Mouse (Mus musculus) activated CD4-positive, CD25-positive, alpha-beta regulatory T cell (primary cell): Measurements from ENCODE around the gene Snu13. TPM values are rescaled to one million over a fixed set of nuclear protein-coding genes. Genes with fewer than 3 reads are reported as not detected.

Experiments
- polyA plus RNA-seq, 2 experiments: library from polyadenylated mRNA; unstranded; fragments of 100-300 nt; shearing (Covaris generic); gene quantifications; one replicate each; pipeline ENCODE4 v1.2.1; 2017

Gene Snu13
- 100 to 1,000 TPM; 149 to 178 TPM for polyA plus RNA-seq

DNA sequence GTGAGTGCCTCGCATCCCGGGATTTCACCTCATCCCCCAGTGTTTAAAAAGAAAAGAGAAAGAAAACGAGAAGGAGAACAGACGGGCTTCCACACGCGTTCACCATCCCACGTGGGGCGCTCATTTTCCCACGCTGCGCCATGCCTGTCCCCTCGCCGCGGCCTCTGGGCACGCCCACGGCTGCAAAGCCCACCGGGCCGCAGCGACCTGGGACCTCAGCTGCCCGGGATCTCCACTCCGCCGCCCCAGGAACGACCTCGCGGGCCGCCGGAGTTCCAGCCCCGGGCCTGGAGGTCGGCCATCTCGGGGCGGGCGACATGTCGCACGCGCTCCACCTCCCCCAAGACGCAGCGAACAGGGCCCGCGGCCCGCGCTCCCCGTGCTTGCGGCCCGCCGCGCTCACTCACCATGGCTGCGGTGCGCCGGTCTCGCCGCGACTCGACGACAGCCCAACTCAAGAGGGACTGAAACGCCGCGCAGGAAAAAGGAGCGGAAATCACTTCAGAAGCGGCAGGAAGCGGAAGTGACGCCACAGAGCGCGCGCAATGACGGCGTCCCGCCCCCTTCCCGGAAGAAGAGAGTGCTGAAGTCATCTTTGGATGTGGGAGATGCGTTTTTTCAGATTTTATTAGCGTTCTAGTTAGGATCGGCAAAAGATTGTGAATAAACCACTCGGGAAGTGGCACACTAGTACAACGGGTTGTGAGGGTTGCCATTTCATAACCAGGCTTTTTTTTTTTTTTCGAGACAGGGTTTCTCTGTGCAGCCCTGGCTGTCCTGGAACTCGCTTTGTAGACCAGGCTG is at the start of gene Snu13:
Snu13 (minus strand) TSS at position 519 of the 804 bp plus-strand sequence.

DNA sequence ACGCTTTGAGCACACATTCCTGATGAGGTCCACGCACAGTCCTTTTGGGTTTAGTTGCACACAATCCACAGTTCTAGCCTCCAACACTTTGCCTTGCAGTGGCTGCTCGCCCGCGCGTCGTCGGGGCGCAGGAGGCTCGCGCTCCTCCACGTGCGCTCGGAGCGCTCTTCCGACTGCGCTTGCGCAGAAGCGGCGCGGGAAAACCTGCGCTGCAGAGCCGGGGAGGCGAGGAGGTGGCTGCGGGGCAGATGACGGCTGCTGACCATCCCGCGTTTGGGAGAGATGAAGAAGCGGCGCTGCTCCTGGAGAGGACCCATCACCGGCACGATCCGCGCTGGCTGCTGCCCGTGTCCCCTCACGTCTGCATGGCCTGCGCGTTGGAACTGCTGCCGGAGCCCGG is 22.5 kb upstream of the Snu13 start, which contains the start of gene Mei1:
Mei1 (plus strand) TSS at position 99 of the 400 bp plus-strand sequence.

DNA sequence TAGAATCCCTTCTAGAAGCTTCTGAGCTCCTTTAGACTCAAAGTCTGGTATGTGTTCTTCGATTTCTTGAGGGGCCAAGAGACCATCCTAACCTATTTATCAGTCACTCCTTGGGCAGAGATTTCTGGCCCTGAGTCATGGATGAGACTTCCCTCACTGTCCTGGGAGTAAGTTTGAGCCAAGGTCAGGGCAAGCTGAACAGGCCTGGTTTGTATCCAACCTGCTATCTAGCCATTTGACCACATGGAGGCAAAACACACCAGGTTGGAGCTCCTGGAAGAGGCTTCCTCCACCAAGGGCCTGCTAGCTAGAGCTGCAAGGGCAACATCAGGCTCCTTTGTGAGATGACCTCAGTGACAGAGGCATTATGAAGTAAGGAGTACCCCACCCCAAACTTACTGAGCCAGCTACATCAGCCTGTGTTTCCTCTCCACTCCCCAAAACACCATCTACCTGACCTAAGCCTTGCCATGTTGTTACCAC is 11.4 kb upstream of the Snu13 start, which contains the start of gene 4930407I10Rik:
4930407I10Rik (plus strand) TSS at position 433 of the 483 bp plus-strand sequence.

DNA sequence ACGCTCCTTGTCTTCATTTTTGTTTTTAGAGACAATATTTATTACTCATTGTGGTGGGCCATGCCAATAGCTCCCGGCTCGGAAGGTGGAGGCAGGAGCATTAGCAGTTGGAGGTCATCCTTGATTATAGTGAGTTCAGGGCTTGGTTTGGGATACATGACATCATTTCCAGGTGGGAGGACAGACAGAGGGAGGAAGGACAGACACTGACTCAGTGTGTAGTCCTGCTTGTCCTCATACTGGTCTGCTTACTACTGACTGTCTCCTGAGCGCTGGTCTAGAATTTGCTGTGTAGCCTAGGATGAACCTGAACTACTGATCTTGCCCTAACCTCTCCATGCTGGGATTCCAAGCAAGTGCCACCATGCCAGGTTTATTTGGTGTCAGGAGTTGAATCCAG is 13.6 kb downstream of the Snu13 start, which contains the start of gene Desi1:
Desi1 (minus strand) TSS at position 101 of the 400 bp plus-strand sequence.

Other genes starting within 250 kb of the Snu13 start
- 10 to 100 TPM; 19.1 to 22.6 TPM for gene Tef, start 245.2 kb downstream of the Snu13 start, polyA plus RNA-seq
- gene Tob2, start 188.8 kb downstream of the Snu13 start, polyA plus RNA-seq = 10 to 100 TPM; 33.5 to 63.3 TPM
- 100 to 1,000 TPM; 102 to 126 TPM for gene Phf5a, start 175.7 kb downstream of the Snu13 start, polyA plus RNA-seq
- 100 to 1,000 TPM in 1 of 2 experiments, 10 to 100 TPM in 1; 95.9 to 114 TPM for gene Aco2, start 175.3 kb downstream of the Snu13 start, polyA plus RNA-seq
- 10 to 100 TPM; 43.2 to 56.7 TPM for gene Polr3h, start 121.4 kb downstream of the Snu13 start, polyA plus RNA-seq
- gene Csdc2, start 110.8 kb downstream of the Snu13 start, polyA plus RNA-seq = under 1 TPM in 1 of 2 experiments, not detected in 1; 0.36 TPM
- gene Pmm1, start 86.7 kb downstream of the Snu13 start, polyA plus RNA-seq = 10 to 100 TPM in 1 of 2 experiments, 1 to 10 TPM in 1; 6.9 to 20.5 TPM
- not detected for gene 1700029P11Rik, start 67.1 kb downstream of the Snu13 start, polyA plus RNA-seq
- 10 to 100 TPM; 60.7 to 84.2 TPM for gene Xrcc6, start 59.8 kb downstream of the Snu13 start, polyA plus RNA-seq
- gene Desi1, start 13.7 kb downstream of the Snu13 start, polyA plus RNA-seq = 10 to 100 TPM; 31.3 to 45.5 TPM
- not detected for gene 4930407I10Rik, start 11.6 kb upstream of the Snu13 start, polyA plus RNA-seq
- gene Mei1, start 22.4 kb upstream of the Snu13 start, polyA plus RNA-seq = under 1 TPM in 1 of 2 experiments, not detected in 1; 0.22 TPM
- 10 to 100 TPM; 25.7 to 27.7 TPM for gene Ccdc134, start 80.3 kb upstream of the Snu13 start, polyA plus RNA-seq
- 100 to 1,000 TPM in 1 of 2 experiments, 10 to 100 TPM in 1; 59.7 to 125 TPM for gene Srebf2, start 99.6 kb upstream of the Snu13 start, polyA plus RNA-seq
- under 1 TPM; 0.20 to 0.25 TPM for gene Shisa8, start 165.2 kb upstream of the Snu13 start, polyA plus RNA-seq
- gene Tnfrsf13c, start 176.8 kb upstream of the Snu13 start, polyA plus RNA-seq = 1 to 10 TPM; 4.7 to 6.4 TPM
- 10 to 100 TPM; 10.2 to 11.3 TPM for gene Cenpm, start 197.2 kb upstream of the Snu13 start, polyA plus RNA-seq
- gene 1500009C09Rik, start 204.8 kb upstream of the Snu13 start, polyA plus RNA-seq = not detected
- gene Sept3, start 227.3 kb upstream of the Snu13 start, polyA plus RNA-seq = under 1 TPM in 1 of 2 experiments, not detected in 1; 0.66 TPM